Comparison of ENCODE assay signal across 20 mouse cellular contexts in genomic region chr12:110953900-110954299, GRCm38 (mm10). TPM values are rescaled to one million over a fixed set of nuclear protein-coding genes. Genes with fewer than 3 reads are reported as not detected.
DNase-seq lines count a peak whose midpoint lies in the region; ATAC-seq and TF ChIP-seq lines count a peak whose summit lies in the region.
"Had no signal": no experiment of that assay in that cellular context is flagged by ENCODE, and none has a peak within 500 bp of the region (broad histone marks: within the 10 kb centered on the region; RNA-seq: fewer than 3 reads in every experiment).

No protein-coding gene starts in this region.

- TF ChIP-seq EP300 in stomach, postnatal 0 days (optimal IDR thresholded peaks at IDR 0.05): no peak

- peak overlapping the region; percentile 29 for H3K4me2 ChIP-seq in liver, embryonic 16.5 days (ENCODE audit: low read depth, low read length)
- no peak overlapping the region for H3K4me2 ChIP-seq in stomach, postnatal 0 days (replicated peaks; ENCODE audit: low read depth)
- no peak overlapping the region for H3K4me2 ChIP-seq in forebrain, embryonic 13.5 days
- H3K4me2 ChIP-seq: embryonic facial prominence, embryonic 15.5 days; heart, embryonic 11.5 days; lung, embryonic 15.5 days; midbrain, embryonic 11.5 days had no signal

- peak overlapping the region; percentile 40 for H3K27ac ChIP-seq in layer of hippocampus, adult 2 months
- peak overlapping the region; percentile 84 for H3K27ac ChIP-seq in liver, embryonic 16.5 days (ENCODE audit: low read length)
- H3K27ac ChIP-seq in stomach, postnatal 0 days (replicated peaks): peak overlapping the region; percentile 69
- H3K27ac ChIP-seq in forebrain, embryonic 13.5 days: no peak overlapping the region
- H3K27ac ChIP-seq: embryonic facial prominence, embryonic 15.5 days; gastrocnemius, adult 2 months; hindbrain, embryonic 10.5 days; lung, embryonic 15.5 days; macrophage had no signal

- peak overlapping the region; percentile 40 for H3K9ac ChIP-seq in liver, embryonic 16.5 days (ENCODE audit: low read depth, low read length)
- no peak overlapping the region for H3K9ac ChIP-seq in stomach, postnatal 0 days (ENCODE audit: low read length)
- H3K9ac ChIP-seq in forebrain, embryonic 13.5 days: no peak overlapping the region
- H3K9ac ChIP-seq: embryonic facial prominence, embryonic 15.5 days; lung, embryonic 15.5 days had no signal

- DNase-seq in layer of hippocampus, adult 2 months (ENCODE audit: low spot score in 2 of 2): no peak
- no peak for DNase-seq in layer of hippocampus, adult 18-20 months (ENCODE audit: low spot score in 2 of 2)
- no peak for DNase-seq in stomach, postnatal 0 days (ENCODE audit: low spot score)
- no peak for DNase-seq in heart, adult 9 months (ENCODE audit: low spot score in 2 of 2)
- DNase-seq in heart, adult 18-20 months: no peak
- DNase-seq: gastrocnemius, adult 2 months; kidney, adult 9 months; kidney, postnatal 25 days had no signal

- H3K36me3 ChIP-seq in erythroblast, embryonic 14.5 days (ENCODE audit: control insufficient read depth): peaks cover 60% of the 10 kb centered on the region
- no peaks in the 10 kb centered on the region for H3K36me3 ChIP-seq in liver, embryonic 16.5 days (ENCODE audit: control insufficient read depth, insufficient read depth)
- H3K36me3 ChIP-seq in stomach, postnatal 0 days (ENCODE audit: control insufficient read depth, insufficient read depth, low read length): peaks cover 4% of the 10 kb centered on the region; the same call in 1 of the 2 replicates
- H3K36me3 ChIP-seq in forebrain, embryonic 13.5 days (ENCODE audit: poor library complexity, severe bottlenecking): peaks cover 26% of the 10 kb centered on the region

- no peak for TF ChIP-seq CTCF in layer of hippocampus, adult 2 months (conservative IDR thresholded peaks at IDR 0.05)
- TF ChIP-seq CTCF in stomach, postnatal 0 days (IDR thresholded peaks at IDR 0.05; ENCODE audit: low read depth): no peak

- H3K9me3 ChIP-seq in erythroblast, embryonic 14.5 days (ENCODE audit: control insufficient read depth, low read length): no peaks in the 10 kb centered on the region
- no peaks in the 10 kb centered on the region for H3K9me3 ChIP-seq in liver, embryonic 16.5 days (replicated peaks; ENCODE audit: control insufficient read depth, low read length)
- no peaks in the 10 kb centered on the region for H3K9me3 ChIP-seq in stomach, postnatal 0 days (ENCODE audit: control insufficient read depth, low read length)
- H3K9me3 ChIP-seq in forebrain, embryonic 13.5 days (replicated peaks): no peaks in the 10 kb centered on the region
- H3K9me3 ChIP-seq: embryonic facial prominence, embryonic 15.5 days; hindbrain, embryonic 10.5 days; lung, embryonic 15.5 days had no signal

- peaks cover 54% of the 10 kb centered on the region for H3K4me1 ChIP-seq in erythroblast, embryonic 14.5 days (ENCODE audit: control insufficient read depth)
- H3K4me1 ChIP-seq in liver, embryonic 16.5 days (ENCODE audit: control insufficient read depth, low read depth, low read length): peaks cover 30% of the 10 kb centered on the region
- no peaks in the 10 kb centered on the region for H3K4me1 ChIP-seq in stomach, postnatal 0 days (replicated peaks; ENCODE audit: control insufficient read depth, insufficient read depth)
- no peaks in the 10 kb centered on the region for H3K4me1 ChIP-seq in forebrain, embryonic 13.5 days
- H3K4me1 ChIP-seq: embryonic facial prominence, embryonic 15.5 days; hindbrain, embryonic 10.5 days; lung, embryonic 15.5 days had no signal

- no peak overlapping the region for H3K4me3 ChIP-seq in layer of hippocampus, adult 2 months
- peak overlapping the region; percentile 23 for H3K4me3 ChIP-seq in erythroblast, embryonic 14.5 days (replicated peaks)
- no peak overlapping the region for H3K4me3 ChIP-seq in liver, embryonic 16.5 days (ENCODE audit: low read depth, low read length)
- H3K4me3 ChIP-seq in stomach, postnatal 0 days (ENCODE audit: low read depth, low read length): no peak overlapping the region
- H3K4me3 ChIP-seq in forebrain, embryonic 13.5 days: no peak overlapping the region
- H3K4me3 ChIP-seq: embryonic facial prominence, embryonic 15.5 days; gastrocnemius, adult 2 months; hindbrain, embryonic 10.5 days; lung, embryonic 15.5 days had no signal

- ATAC-seq in liver, embryonic 16.5 days (ENCODE audit: low read depth): no peak
- ATAC-seq in stomach, postnatal 0 days (ENCODE audit: low FRiP score, low TSS enrichment): no peak
- ATAC-seq in forebrain, embryonic 13.5 days: no peak
- ATAC-seq: forebrain, embryonic 14.5 days; hindbrain, embryonic 16.5 days; intestine, embryonic 16.5 days had no signal

- no peaks in the 10 kb centered on the region for H3K27me3 ChIP-seq in erythroblast, embryonic 14.5 days (ENCODE audit: control insufficient read depth)
- no peaks in the 10 kb centered on the region for H3K27me3 ChIP-seq in liver, embryonic 16.5 days (ENCODE audit: control insufficient read depth, insufficient read depth, low read depth, low read length)
- no peaks in the 10 kb centered on the region for H3K27me3 ChIP-seq in stomach, postnatal 0 days (ENCODE audit: control insufficient read depth, insufficient read depth, low read length)
- H3K27me3 ChIP-seq in forebrain, embryonic 13.5 days: no peaks in the 10 kb centered on the region
- H3K27me3 ChIP-seq: embryonic facial prominence, embryonic 15.5 days; lung, embryonic 15.5 days had no signal

- 38% methylated on average over 2 of the region's 2 CpGs for WGBS in liver, embryonic 16.5 days (ENCODE audit: insufficient replicate concordance)
- WGBS in stomach, postnatal 0 days: 70% methylated on average over 2 of the region's 2 CpGs
- 86% methylated on average over 2 of the region's 2 CpGs for WGBS in forebrain, embryonic 13.5 days

RNA-seq across cellular contexts. Expression of gene Ankrd9, which starts 24.9 kb away (rescaled TPM):
- 10 to 100 TPM; 10.8 to 14.1 TPM for total RNA-seq in layer of hippocampus, adult 2 months (2021)
- total RNA-seq in layer of hippocampus, adult 18-20 months (2021): 10 to 100 TPM; 11.2 to 12.7 TPM
- polyA plus RNA-seq in erythroblast, embryonic 14.5 days (2012): 11.8 and 12.2 TPM in 2 replicates
- 54.7 and 55.9 TPM in 2 replicates for polyA plus RNA-seq in liver, embryonic 16.5 days (2015; fragmentation: Nextera tagmentation; extraction: Ambion mirVana)
- polyA plus RNA-seq in stomach, postnatal 0 days (2015; fragmentation: Nextera tagmentation; extraction: Ambion mirVana): 25.1 and 25.9 TPM in 2 replicates
- 9.1 and 9.4 TPM in 2 replicates for polyA plus RNA-seq in forebrain, embryonic 13.5 days (2015; fragmentation: Nextera tagmentation; extraction: Ambion mirVana)
- total RNA-seq in heart, adult 18-20 months (2021): 10 to 100 TPM; 59.5 to 68.0 TPM
